Mouse (Mus musculus): ENCODE data around the gene Unc79.

- TF ChIP-seq CTCF (IDR thresholded peaks at IDR 0.05; ENCODE audit: control insufficient read depth, insufficient read depth, insufficient replicate concordance, low read depth, low read length) (no peak), POLR2A (IDR thresholded peaks at IDR 0.05; ENCODE audit: control insufficient read depth, low read depth, low read length) (no peak)
These were observed 119.5 kb downstream of the Unc79 start for GRCm38 (mm10) chr12:103068161-103068560.
